Mouse (Mus musculus): ENCODE data around the gene Cwc22. TPM values are rescaled to one million over a fixed set of nuclear protein-coding genes. Genes with fewer than 3 reads are reported as not detected.

The Cwc22 gene
- polyA plus RNA-seq, 1 experiment from 2014 or later, result 23.8 TPM

DNA sequence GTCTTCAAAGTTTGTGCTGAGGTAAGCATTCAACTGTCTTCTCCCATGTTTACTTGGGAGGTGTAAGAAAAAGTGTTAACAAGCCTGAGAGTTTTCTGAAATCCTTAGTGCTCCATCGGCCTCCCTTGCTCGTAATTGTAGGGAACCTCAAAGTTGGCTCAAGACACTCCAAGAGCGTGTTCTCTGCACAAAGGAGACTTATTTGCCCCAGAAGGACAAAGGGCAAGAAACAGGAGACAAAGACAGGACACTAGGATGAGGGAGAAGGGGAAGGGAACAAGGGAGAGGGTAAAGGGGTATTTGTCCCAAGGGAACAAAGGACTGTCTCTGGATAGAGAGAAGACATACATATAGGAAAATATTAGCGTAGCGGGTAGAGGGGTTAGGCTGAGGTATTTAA, 1.9 kb downstream of the Cwc22 start:
- Histone ChIP-seq H3K27me3 (ENCODE audit: control insufficient read depth, insufficient read depth, low read length) (no peaks in the 10 kb centered on the region), H3K4me2 (no peak overlapping the region), H3K9ac (ENCODE audit: low read depth, low read length) (no peak overlapping the region), H3K9me3 (replicated peaks; ENCODE audit: control insufficient read depth, low read length) (no peaks in the 10 kb centered on the region), H3K36me3 (ENCODE audit: control insufficient read depth, insufficient read depth, low read length) (no peaks in the 10 kb centered on the region), H3K27ac (ENCODE audit: low read depth, low read length) (no peak overlapping the region), H3K4me3 (ENCODE audit: low read depth, low read length) (no peak overlapping the region), H3K4me1 (ENCODE audit: control insufficient read depth, insufficient read depth, low read length) (peaks cover 6% of the 10 kb centered on the region)
- ATAC-seq (replicated peaks; ENCODE audit: insufficient number of reproducible peaks, low FRiP score, low TSS enrichment), result no peak
- WGBS (ENCODE audit: insufficient replicate concordance), result 93% methylated on average over 5 of the region's 5 CpGs

DNA sequence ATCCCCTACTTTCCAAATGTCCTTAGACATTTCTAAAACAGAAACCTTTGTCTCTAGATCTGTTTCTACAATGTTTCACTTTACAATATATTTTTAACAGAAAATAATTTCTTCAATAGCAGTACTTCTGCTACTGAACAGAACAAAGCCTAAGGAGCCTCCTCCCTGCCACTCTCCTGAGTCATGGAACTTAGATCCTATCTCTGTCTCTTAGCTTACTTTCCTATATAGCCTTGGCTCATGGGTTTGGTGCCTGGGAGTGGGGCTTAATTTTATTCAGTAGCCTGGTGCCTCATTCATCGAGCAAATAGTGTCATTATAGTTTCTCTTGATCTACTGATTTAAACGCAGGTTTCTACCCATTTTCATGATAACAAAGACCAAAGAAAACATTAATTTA, 4.2 kb downstream of the Cwc22 start:
- no peaks in the 10 kb centered on the region for H3K27me3 ChIP-seq (ENCODE audit: control insufficient read depth, insufficient read depth, low read length)
- no peak overlapping the region for H3K4me2 ChIP-seq
- no peaks in the 10 kb centered on the region for H3K9me3 ChIP-seq (replicated peaks; ENCODE audit: control insufficient read depth, low read length)
- H3K27ac ChIP-seq (ENCODE audit: low read depth, low read length), result no peak overlapping the region
- WGBS (ENCODE audit: insufficient replicate concordance), result 87% methylated on average over 2 of the region's 2 CpGs
- H3K4me3 ChIP-seq (ENCODE audit: low read depth, low read length), result no peak overlapping the region
- no peak for ATAC-seq (replicated peaks; ENCODE audit: insufficient number of reproducible peaks, low FRiP score, low TSS enrichment)
- H3K36me3 ChIP-seq (ENCODE audit: control insufficient read depth, insufficient read depth, low read length), result no peaks in the 10 kb centered on the region
- H3K4me1 ChIP-seq (ENCODE audit: control insufficient read depth, insufficient read depth, low read length), result peaks cover 6% of the 10 kb centered on the region
- H3K9ac ChIP-seq (ENCODE audit: low read depth, low read length), result no peak overlapping the region

DNA sequence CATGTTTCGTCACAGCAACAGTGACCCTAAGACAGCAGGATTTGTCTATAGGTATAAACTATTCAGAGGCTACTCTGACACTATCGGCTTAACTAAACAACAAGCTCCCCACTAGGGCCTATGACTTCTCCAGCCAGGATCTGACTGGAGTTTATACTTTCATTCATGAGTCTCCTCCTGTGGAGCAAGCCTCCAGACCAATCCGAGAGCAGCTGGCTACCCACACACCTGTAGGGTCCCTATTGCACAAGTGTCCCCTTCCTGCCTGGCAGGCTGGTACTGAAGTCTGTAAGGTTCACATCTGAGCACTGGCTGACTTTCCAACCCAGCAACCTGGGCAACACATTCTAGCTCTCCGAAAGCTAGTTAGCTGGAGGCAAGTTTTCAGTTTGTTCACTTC, 7.9 kb downstream of the Cwc22 start:
- no peak for ATAC-seq (replicated peaks; ENCODE audit: insufficient number of reproducible peaks, low FRiP score, low TSS enrichment)
- Histone ChIP-seq H3K4me3 (ENCODE audit: low read depth, low read length) (no peak overlapping the region), H3K9ac (ENCODE audit: low read depth, low read length) (no peak overlapping the region), H3K4me1 (ENCODE audit: control insufficient read depth, insufficient read depth, low read length) (no peaks in the 10 kb centered on the region), H3K4me2 (no peak overlapping the region), H3K9me3 (replicated peaks; ENCODE audit: control insufficient read depth, low read length) (no peaks in the 10 kb centered on the region), H3K27ac (ENCODE audit: low read depth, low read length) (no peak overlapping the region), H3K36me3 (ENCODE audit: control insufficient read depth, insufficient read depth, low read length) (peaks cover 3% of the 10 kb centered on the region; the same call in 1 of the 2 replicates), H3K27me3 (ENCODE audit: control insufficient read depth, insufficient read depth, low read length) (no peaks in the 10 kb centered on the region)
- WGBS (ENCODE audit: insufficient replicate concordance), result 88% methylated on average over 4 of the region's 4 CpGs

DNA sequence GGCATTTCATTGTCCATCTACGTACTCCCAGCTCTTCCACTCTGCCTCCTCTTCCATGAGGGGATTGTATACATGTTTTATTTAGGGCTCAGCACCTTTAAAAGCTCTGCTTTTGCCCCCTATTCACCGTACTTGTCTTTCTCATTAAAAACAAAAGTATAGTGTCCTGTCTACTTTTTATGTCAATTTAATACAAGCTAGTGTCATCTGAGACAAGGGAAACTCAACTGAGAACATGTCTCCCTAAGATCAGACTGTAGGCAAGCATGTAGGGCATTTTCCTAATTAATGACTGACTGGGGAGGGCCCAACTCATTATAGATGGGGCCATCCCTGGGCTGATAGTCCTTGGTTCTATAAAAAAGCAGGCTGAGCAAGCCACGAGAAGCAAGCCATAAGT, 8.4 kb downstream of the Cwc22 start:
- Histone ChIP-seq H3K36me3 (ENCODE audit: control insufficient read depth, insufficient read depth, low read length) (peaks cover 3% of the 10 kb centered on the region; the same call in 1 of the 2 replicates), H3K9ac (ENCODE audit: low read depth, low read length) (no peak overlapping the region), H3K4me1 (ENCODE audit: control insufficient read depth, insufficient read depth, low read length) (no peaks in the 10 kb centered on the region), H3K27me3 (ENCODE audit: control insufficient read depth, insufficient read depth, low read length) (no peaks in the 10 kb centered on the region), H3K4me3 (ENCODE audit: low read depth, low read length) (no peak overlapping the region), H3K4me2 (no peak overlapping the region), H3K9me3 (replicated peaks; ENCODE audit: control insufficient read depth, low read length) (no peaks in the 10 kb centered on the region), H3K27ac (ENCODE audit: low read depth, low read length) (no peak overlapping the region)
- no peak for ATAC-seq (replicated peaks; ENCODE audit: insufficient number of reproducible peaks, low FRiP score, low TSS enrichment)
- 81% methylated on average over 3 of the region's 3 CpGs for WGBS (ENCODE audit: insufficient replicate concordance)

DNA sequence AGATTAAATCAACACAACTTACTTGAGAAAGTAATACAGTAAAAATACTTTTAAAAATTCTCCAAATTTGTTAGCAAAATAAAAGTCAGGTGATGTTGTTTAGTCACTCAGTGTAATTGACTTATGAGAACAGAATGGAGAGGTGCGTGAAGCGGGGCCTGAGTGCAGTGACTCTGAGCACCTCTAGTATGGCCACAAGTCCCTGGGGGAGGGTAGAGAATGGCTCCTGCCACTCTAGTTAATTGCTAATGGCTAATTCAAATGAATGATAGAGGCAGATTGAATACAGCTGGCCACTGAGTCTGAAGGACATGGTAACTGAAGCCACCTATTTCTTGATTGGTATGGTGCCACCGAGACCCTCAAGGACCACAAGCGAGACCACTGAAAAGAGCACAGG, 12.0 kb downstream of the Cwc22 start:
- no peak for ATAC-seq (replicated peaks; ENCODE audit: insufficient number of reproducible peaks, low FRiP score, low TSS enrichment)
- Histone ChIP-seq H3K9ac (ENCODE audit: low read depth, low read length) (no peak overlapping the region), H3K4me3 (ENCODE audit: low read depth, low read length) (no peak overlapping the region), H3K27ac (ENCODE audit: low read depth, low read length) (no peak overlapping the region), H3K36me3 (ENCODE audit: control insufficient read depth, insufficient read depth, low read length) (peaks cover 10% of the 10 kb centered on the region), H3K4me2 (no peak overlapping the region), H3K27me3 (ENCODE audit: control insufficient read depth, insufficient read depth, low read length) (no peaks in the 10 kb centered on the region), H3K9me3 (replicated peaks; ENCODE audit: control insufficient read depth, low read length) (no peaks in the 10 kb centered on the region), H3K4me1 (ENCODE audit: control insufficient read depth, insufficient read depth, low read length) (no peaks in the 10 kb centered on the region)
- 93% methylated on average over 4 of the region's 4 CpGs for WGBS (ENCODE audit: insufficient replicate concordance)

DNA sequence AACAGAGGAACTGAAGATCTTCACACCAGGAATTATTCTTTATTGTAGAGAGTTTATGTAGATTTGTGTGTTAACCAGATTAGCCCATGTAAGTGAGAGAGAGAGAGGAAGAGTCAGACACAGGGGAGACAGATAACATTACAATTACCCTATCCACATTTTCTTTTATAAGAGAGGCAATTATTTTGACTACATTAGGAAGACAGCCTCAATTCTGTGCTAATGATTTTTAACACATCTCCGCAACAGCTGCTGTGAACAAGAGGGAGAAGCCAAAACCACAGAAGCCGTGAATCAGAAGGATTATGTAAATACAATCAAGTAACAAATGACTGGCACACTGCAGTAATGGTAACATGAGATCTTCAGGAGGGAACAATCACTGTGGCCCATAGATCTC, 12.5 kb downstream of the Cwc22 start:
- Histone ChIP-seq H3K36me3 (ENCODE audit: control insufficient read depth, insufficient read depth, low read length) (peaks cover 10% of the 10 kb centered on the region), H3K4me2 (no peak overlapping the region), H3K9me3 (replicated peaks; ENCODE audit: control insufficient read depth, low read length) (no peaks in the 10 kb centered on the region), H3K27ac (ENCODE audit: low read depth, low read length) (no peak overlapping the region), H3K27me3 (ENCODE audit: control insufficient read depth, insufficient read depth, low read length) (no peaks in the 10 kb centered on the region), H3K4me3 (ENCODE audit: low read depth, low read length) (no peak overlapping the region), H3K4me1 (ENCODE audit: control insufficient read depth, insufficient read depth, low read length) (no peaks in the 10 kb centered on the region), H3K9ac (ENCODE audit: low read depth, low read length) (no peak overlapping the region)
- 85% methylated on average over 2 of the region's 2 CpGs for WGBS (ENCODE audit: insufficient replicate concordance)
- ATAC-seq (replicated peaks; ENCODE audit: insufficient number of reproducible peaks, low FRiP score, low TSS enrichment), result no peak

DNA sequence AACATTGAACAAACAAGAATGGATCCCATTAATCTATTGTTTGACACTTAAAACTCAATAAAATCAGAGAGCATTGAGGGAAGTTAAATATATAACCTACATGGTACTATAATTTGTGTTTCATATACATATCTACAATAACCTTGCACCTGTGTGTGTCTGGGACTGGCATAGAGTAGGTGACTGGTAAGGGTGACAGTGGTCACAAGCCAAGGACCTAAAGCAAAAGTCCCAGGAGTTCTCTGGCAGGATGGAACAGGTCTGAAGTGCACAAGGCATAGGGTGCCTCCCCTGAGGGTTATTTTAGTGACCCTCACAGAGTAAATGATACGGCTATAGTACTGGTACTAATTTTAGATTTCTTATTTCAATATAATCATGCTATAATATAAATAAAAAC, 14.2 kb downstream of the Cwc22 start:
- no peak for ATAC-seq (replicated peaks; ENCODE audit: insufficient number of reproducible peaks, low FRiP score, low TSS enrichment)
- Histone ChIP-seq H3K4me3 (ENCODE audit: low read depth, low read length) (no peak overlapping the region), H3K27ac (ENCODE audit: low read depth, low read length) (no peak overlapping the region), H3K9ac (ENCODE audit: low read depth, low read length) (no peak overlapping the region), H3K4me1 (ENCODE audit: control insufficient read depth, insufficient read depth, low read length) (no peaks in the 10 kb centered on the region), H3K36me3 (ENCODE audit: control insufficient read depth, insufficient read depth, low read length) (peaks cover 16% of the 10 kb centered on the region), H3K4me2 (no peak overlapping the region), H3K27me3 (ENCODE audit: control insufficient read depth, insufficient read depth, low read length) (no peaks in the 10 kb centered on the region), H3K9me3 (replicated peaks; ENCODE audit: control insufficient read depth, low read length) (no peaks in the 10 kb centered on the region)
- 82% methylated on average over 1 of the region's 1 CpGs for WGBS (ENCODE audit: insufficient replicate concordance)

DNA sequence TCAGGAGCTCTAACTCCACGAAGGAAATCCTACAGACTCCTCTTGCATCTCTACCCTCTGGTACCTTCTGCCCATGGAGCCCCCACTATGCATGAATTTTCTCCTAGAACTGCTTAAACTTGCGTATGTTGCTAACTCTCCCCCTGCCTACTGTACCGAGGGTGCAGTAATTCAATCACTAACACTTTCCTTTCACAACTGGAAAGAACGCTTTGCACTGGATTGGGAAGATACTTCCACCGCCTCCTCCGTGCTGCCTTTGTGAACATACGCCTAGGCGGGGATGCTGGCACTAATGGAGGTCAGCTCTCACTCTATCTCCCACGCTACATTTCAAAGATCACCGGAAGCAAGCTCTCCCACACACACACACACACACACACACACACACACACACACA, 17.8 kb downstream of the Cwc22 start:
- H3K36me3 ChIP-seq (ENCODE audit: control insufficient read depth, insufficient read depth, low read length), result peaks cover 22% of the 10 kb centered on the region
- 91% methylated on average over 10 of the region's 10 CpGs for WGBS (ENCODE audit: insufficient replicate concordance)

DNA sequence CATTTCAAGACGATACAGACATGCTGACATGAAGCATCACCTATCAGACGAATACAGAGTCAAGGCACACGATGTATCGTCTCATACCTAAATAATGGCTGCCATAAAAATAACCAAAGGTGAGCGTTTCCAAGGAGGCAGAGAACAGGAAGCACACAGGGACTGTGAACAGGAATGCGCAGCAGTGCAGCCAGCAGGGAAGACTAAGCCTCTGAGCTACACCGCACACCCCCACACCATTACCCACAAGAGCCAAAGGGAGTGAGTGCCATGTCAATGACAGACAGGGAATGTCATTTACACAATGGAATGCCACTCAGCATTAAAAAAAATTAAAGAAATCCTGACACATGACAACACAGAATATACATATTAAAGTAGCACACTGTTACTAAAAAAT, 19.7 kb downstream of the Cwc22 start:
- no peak overlapping the region for H3K9ac ChIP-seq (ENCODE audit: low read depth, low read length)
- no peaks in the 10 kb centered on the region for H3K4me1 ChIP-seq (ENCODE audit: control insufficient read depth, insufficient read depth, low read length)
- H3K36me3 ChIP-seq (ENCODE audit: control insufficient read depth, insufficient read depth, low read length), result peaks cover 20% of the 10 kb centered on the region
- H3K4me3 ChIP-seq (ENCODE audit: low read depth, low read length), result no peak overlapping the region
- H3K9me3 ChIP-seq (replicated peaks; ENCODE audit: control insufficient read depth, low read length), result no peaks in the 10 kb centered on the region
- H3K4me2 ChIP-seq, result no peak overlapping the region
- no peaks in the 10 kb centered on the region for H3K27me3 ChIP-seq (ENCODE audit: control insufficient read depth, insufficient read depth, low read length)
- WGBS (ENCODE audit: insufficient replicate concordance), result 91% methylated on average over 7 of the region's 7 CpGs
- no peak overlapping the region for H3K27ac ChIP-seq (ENCODE audit: low read depth, low read length)
- no peak for ATAC-seq (replicated peaks; ENCODE audit: insufficient number of reproducible peaks, low FRiP score, low TSS enrichment)

More for the DNA sequence above, 17.8 kb downstream of the Cwc22 start:
- Histone ChIP-seq H3K4me3 (ENCODE audit: low read depth, low read length) (no peak overlapping the region), H3K4me2 (no peak overlapping the region), H3K4me1 (ENCODE audit: control insufficient read depth, insufficient read depth, low read length) (no peaks in the 10 kb centered on the region), H3K9ac (ENCODE audit: low read depth, low read length) (no peak overlapping the region), H3K9me3 (replicated peaks; ENCODE audit: control insufficient read depth, low read length) (no peaks in the 10 kb centered on the region), H3K27ac (ENCODE audit: low read depth, low read length) (no peak overlapping the region), H3K27me3 (ENCODE audit: control insufficient read depth, insufficient read depth, low read length) (no peaks in the 10 kb centered on the region)
- no peak for ATAC-seq (replicated peaks; ENCODE audit: insufficient number of reproducible peaks, low FRiP score, low TSS enrichment)
